16 mouse cellular contexts compared by ENCODE assay signal in the genomic region with DNA sequence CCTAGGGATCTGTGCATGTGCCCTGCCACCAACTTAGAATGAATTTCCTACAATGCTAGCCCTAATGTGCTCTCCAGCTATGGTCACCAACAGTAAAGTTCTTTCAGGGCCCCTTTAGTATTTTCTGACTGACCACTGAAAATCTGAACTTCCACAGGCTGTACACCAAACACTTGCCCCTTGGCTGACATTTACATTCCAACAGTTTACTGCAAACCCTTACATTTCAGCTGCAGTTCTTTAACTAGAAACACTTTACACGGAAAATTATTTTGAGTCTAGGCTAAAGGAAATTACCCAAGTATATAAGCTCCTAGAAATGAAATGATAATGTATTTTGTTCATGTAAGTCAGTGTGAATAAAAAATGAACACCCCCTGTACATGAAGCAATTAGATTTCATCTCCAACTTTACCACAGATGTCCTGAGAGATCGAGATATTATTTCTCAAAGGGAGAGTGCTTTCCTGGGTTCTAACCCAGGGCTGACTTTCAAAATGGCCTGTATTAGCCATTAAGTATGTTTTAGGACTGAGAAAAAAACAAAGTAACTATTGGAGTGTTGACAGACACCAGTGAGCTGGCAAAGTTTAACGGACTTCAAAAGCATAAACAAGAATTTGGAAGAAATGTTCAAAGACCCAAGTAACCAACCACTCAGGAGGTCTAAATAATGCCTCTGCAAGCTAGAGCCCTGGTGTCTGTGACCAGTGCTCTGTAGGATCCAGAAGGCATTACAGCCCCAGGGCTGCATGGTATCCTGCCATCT. TPM values are rescaled to one million over a fixed set of nuclear protein-coding genes. Genes with fewer than 3 reads are reported as not detected.
DNase-seq lines count a peak whose midpoint lies in the region; ATAC-seq and TF ChIP-seq lines count a peak whose summit lies in the region.
"Had no signal": no experiment of that assay in that cellular context is flagged by ENCODE, and none has a peak within 500 bp of the region (broad histone marks: within the 10 kb centered on the region; RNA-seq: fewer than 3 reads in every experiment).

No protein-coding gene starts in this region.

- H3K27me3 ChIP-seq in intestine, embryonic 15.5 days (replicated peaks): no peaks in the 10 kb centered on the region
- no peaks in the 10 kb centered on the region for H3K27me3 ChIP-seq in intestine, postnatal 0 days (replicated peaks; ENCODE audit: control insufficient read depth, insufficient read depth, low read length)
- no peaks in the 10 kb centered on the region for H3K27me3 ChIP-seq in thymus, adult 2 months (ENCODE audit: control insufficient read depth, insufficient read depth, low read length)
- no peaks in the 10 kb centered on the region for H3K27me3 ChIP-seq in limb, embryonic 12.5 days
- H3K27me3 ChIP-seq: heart, embryonic 12.5 days; midbrain, embryonic 13.5 days had no signal

- H3K9me3 ChIP-seq in intestine, embryonic 15.5 days: no peaks in the 10 kb centered on the region
- H3K9me3 ChIP-seq in intestine, postnatal 0 days (ENCODE audit: control insufficient read depth): no peaks in the 10 kb centered on the region
- no peaks in the 10 kb centered on the region for H3K9me3 ChIP-seq in limb, embryonic 12.5 days
- H3K9me3 ChIP-seq: heart, embryonic 12.5 days; midbrain, embryonic 13.5 days had no signal

- H3K27ac ChIP-seq in intestine, embryonic 15.5 days: 0 out of 2 replicates have a peak overlapping the region, but pooled peaks have one; percentile 7
- H3K27ac ChIP-seq in intestine, postnatal 0 days (ENCODE audit: low read depth, low read length): no peak overlapping the region
- peak overlapping the region; percentile 6; the same call in 1 of the 2 replicates for H3K27ac ChIP-seq in thymus, adult 2 months (ENCODE audit: control insufficient read depth, insufficient read depth, low read length)
- H3K27ac ChIP-seq in limb, embryonic 12.5 days: peak overlapping the region; percentile 74; the same call in 1 of the 2 replicates
- H3K27ac ChIP-seq: midbrain, embryonic 13.5 days had no signal

- WGBS in intestine, embryonic 15.5 days: 51% methylated on average over 3 of the region's 3 CpGs
- WGBS in intestine, postnatal 0 days: 64% methylated on average over 3 of the region's 3 CpGs
- WGBS in thymus, adult 2 months: 59% methylated on average over 3 of the region's 3 CpGs
- WGBS in limb, embryonic 12.5 days: 47% methylated on average over 3 of the region's 3 CpGs

- H3K4me3 ChIP-seq in intestine, embryonic 15.5 days (replicated peaks): no peak overlapping the region
- no peak overlapping the region for H3K4me3 ChIP-seq in intestine, postnatal 0 days (ENCODE audit: low read depth, low read length)
- no peak overlapping the region for H3K4me3 ChIP-seq in thymus, adult 2 months (ENCODE audit: control insufficient read depth, insufficient read depth, low read length)
- H3K4me3 ChIP-seq in limb, embryonic 12.5 days (replicated peaks): no peak overlapping the region
- H3K4me3 ChIP-seq: heart, embryonic 12.5 days; midbrain, embryonic 13.5 days; myocyte had no signal

- TF ChIP-seq CTCF in intestine, postnatal 0 days (IDR thresholded peaks at IDR 0.05; ENCODE audit: low read depth): no peak
- TF ChIP-seq CTCF in thymus, adult 2 months (IDR thresholded peaks at IDR 0.05; ENCODE audit: borderline replicate concordance, control insufficient read depth, extremely low read depth, insufficient read depth, low read length, poor library complexity): no peak

- no peak overlapping the region for H3K4me2 ChIP-seq in intestine, embryonic 15.5 days (replicated peaks)
- H3K4me2 ChIP-seq in intestine, postnatal 0 days (replicated peaks; ENCODE audit: low read depth): no peak overlapping the region
- H3K4me2 ChIP-seq in limb, embryonic 12.5 days: no peak overlapping the region
- H3K4me2 ChIP-seq: heart, embryonic 12.5 days; liver, embryonic 11.5 days; midbrain, embryonic 13.5 days had no signal

- no peak for DNase-seq in thymus, adult 2 months
- DNase-seq in thymus, postnatal 10 days (ENCODE audit: low spot score in 2 of 2): no peak
- no peak for DNase-seq in urinary bladder, adult 18-20 months (ENCODE audit: low spot score in 2 of 2)
- DNase-seq in MN1 (ENCODE audit: low spot score): no peak
- DNase-seq: adrenal gland, postnatal 36 days; cerebellum, postnatal 10 days; embryo, embryonic 11 days; gastrocnemius, postnatal 25 days; heart, postnatal 4 days had no signal

- ATAC-seq in intestine, embryonic 15.5 days: no peak
- ATAC-seq in intestine, postnatal 0 days: no peak
- ATAC-seq in limb, embryonic 12.5 days (ENCODE audit: insufficient number of reproducible peaks, insufficient read depth, low FRiP score, low TSS enrichment, low read depth): no peak
- ATAC-seq: midbrain, embryonic 13.5 days had no signal

- H3K36me3 ChIP-seq in intestine, embryonic 15.5 days: peaks cover 46% of the 10 kb centered on the region
- peaks cover 69% of the 10 kb centered on the region for H3K36me3 ChIP-seq in intestine, postnatal 0 days (ENCODE audit: control insufficient read depth, insufficient read depth)
- peaks cover 41% of the 10 kb centered on the region for H3K36me3 ChIP-seq in thymus, adult 2 months (ENCODE audit: control insufficient read depth, insufficient read depth, low read length)
- peaks cover 90% of the 10 kb centered on the region for H3K36me3 ChIP-seq in limb, embryonic 12.5 days

- H3K9ac ChIP-seq in intestine, embryonic 15.5 days: no peak overlapping the region
- no peak overlapping the region for H3K9ac ChIP-seq in intestine, postnatal 0 days (ENCODE audit: low read depth, low read length)
- no peak overlapping the region for H3K9ac ChIP-seq in limb, embryonic 12.5 days (replicated peaks)
- H3K9ac ChIP-seq: heart, embryonic 12.5 days; midbrain, embryonic 13.5 days had no signal

- H3K4me1 ChIP-seq in intestine, embryonic 15.5 days (replicated peaks): peaks cover 46% of the 10 kb centered on the region
- no peaks in the 10 kb centered on the region for H3K4me1 ChIP-seq in intestine, postnatal 0 days (replicated peaks; ENCODE audit: control insufficient read depth, insufficient read depth, low read length)
- peaks cover 36% of the 10 kb centered on the region for H3K4me1 ChIP-seq in thymus, adult 2 months (replicated peaks; ENCODE audit: control insufficient read depth, insufficient read depth, low read length)
- peaks cover 58% of the 10 kb centered on the region for H3K4me1 ChIP-seq in limb, embryonic 12.5 days (replicated peaks)

- TF ChIP-seq POLR2A in thymus, adult 2 months (IDR thresholded peaks at IDR 0.05; ENCODE audit: control insufficient read depth, extremely low read depth, insufficient read depth, low read length, poor library complexity): no peak

RNA-seq across cellular contexts. Expression of gene Fancc, which starts 32.7 kb away (rescaled TPM):
- 17.1 and 17.7 TPM in 2 replicates for polyA plus RNA-seq in intestine, embryonic 15.5 days (2015; fragmentation: Nextera tagmentation; extraction: Ambion mirVana)
- 5.1 and 6.5 TPM in 2 replicates for polyA plus RNA-seq in intestine, postnatal 0 days (2015; fragmentation: Nextera tagmentation; extraction: Ambion mirVana)
- 14.7 and 20.4 TPM in 2 replicates for polyA plus RNA-seq in thymus, adult 2 months (2012; rRNA removed)
- polyA plus RNA-seq in limb, embryonic 12.5 days (2016; fragmentation: Nextera tagmentation; extraction: Ambion mirVana): 24.3 and 28.5 TPM in 2 replicates

RNA-seq across cellular contexts. Expression of gene Ptch1, which starts 43.6 kb away (rescaled TPM):
- 30.5 and 34.1 TPM in 2 replicates for polyA plus RNA-seq in intestine, embryonic 15.5 days (2015; fragmentation: Nextera tagmentation; extraction: Ambion mirVana)
- polyA plus RNA-seq in intestine, postnatal 0 days (2015; fragmentation: Nextera tagmentation; extraction: Ambion mirVana): 11.0 and 11.9 TPM in 2 replicates
- 27.2 and 30.2 TPM in 2 replicates for polyA plus RNA-seq in thymus, adult 2 months (2012; rRNA removed)
- polyA plus RNA-seq in limb, embryonic 12.5 days (2016; fragmentation: Nextera tagmentation; extraction: Ambion mirVana): 21.6 and 23.0 TPM in 2 replicates
